Mouse (Mus musculus) hindbrain, embryonic 10.5 days (tissue): ENCODE measurements at regions not wholly inside any gene's neighbourhood (a gene's known extent, or its start where the extent isn't known, plus 50 kb on each side); places are given as distances from the start of the nearest gene placed in this dataset.
A peak's percentile ranks its signal among the peaks of the same experiment; 100 is the strongest.

Experiments used
- DNase-seq: peaks from one replicate; pipeline ENCODE4 v3.0.0-alpha.2; 2017; ENCODE audit warnings: low spot score
- H3K27ac ChIP-seq: fragments of 300-500 bp; sonication (generic); 2 replicates; pipeline ENCODE4 v1.5.1; 2016; ENCODE audit warnings: mild to moderate bottlenecking, moderate library complexity
- H3K27me3 ChIP-seq: fragments of 300-500 bp; sonication (generic); 2 replicates; pipeline ENCODE4 v1.6.1; 2016; ENCODE audit warnings: mild to moderate bottlenecking; ENCODE audit not compliant: poor library complexity, insufficient read depth, severe bottlenecking
- H3K36me3 ChIP-seq: fragments of 300-500 bp; sonication (generic); 2 replicates; pipeline ENCODE4 v1.6.1; 2016; ENCODE audit warnings: mild to moderate bottlenecking, moderate library complexity
- H3K4me1 ChIP-seq: fragments of 300-500 bp; sonication (generic); replicated peaks from 2 replicates; pipeline ENCODE4 v1.6.1; 2016; ENCODE audit warnings: mild to moderate bottlenecking
- H3K4me3 ChIP-seq: fragments of 300-500 bp; sonication (generic); 2 replicates; pipeline ENCODE4 v1.5.1; 2016; ENCODE audit warnings: mild to moderate bottlenecking, moderate library complexity
- H3K9me3 ChIP-seq: fragments of 300-500 bp; sonication (generic); 2 replicates; pipeline ENCODE4 v1.6.1; 2016; ENCODE audit warnings: mild to moderate bottlenecking, moderate library complexity
- WGBS: fragments of 180-500 bp; shearing (Covaris S2); methylation state at CpG from one replicate; pipeline ENCODE4 v1.1.7; 2016; 5-methylcytosine and 5-hydroxymethylcytosine counted together

GRCm38 (mm10) chr12:31157890-31158289 lies 82.7 kb upstream of the Gm6993 start:
- H3K27ac ChIP-seq, result no peak overlapping the region
- H3K4me1 ChIP-seq, result no peaks in the 10 kb centered on the region
- no peak for DNase-seq
- no peaks in the 10 kb centered on the region for H3K9me3 ChIP-seq
- WGBS, result 96% methylated on average over 1 of the region's 1 CpGs
- H3K36me3 ChIP-seq, result no peaks in the 10 kb centered on the region
- no peaks in the 10 kb centered on the region for H3K27me3 ChIP-seq
- no peak overlapping the region for H3K4me3 ChIP-seq

DNA sequence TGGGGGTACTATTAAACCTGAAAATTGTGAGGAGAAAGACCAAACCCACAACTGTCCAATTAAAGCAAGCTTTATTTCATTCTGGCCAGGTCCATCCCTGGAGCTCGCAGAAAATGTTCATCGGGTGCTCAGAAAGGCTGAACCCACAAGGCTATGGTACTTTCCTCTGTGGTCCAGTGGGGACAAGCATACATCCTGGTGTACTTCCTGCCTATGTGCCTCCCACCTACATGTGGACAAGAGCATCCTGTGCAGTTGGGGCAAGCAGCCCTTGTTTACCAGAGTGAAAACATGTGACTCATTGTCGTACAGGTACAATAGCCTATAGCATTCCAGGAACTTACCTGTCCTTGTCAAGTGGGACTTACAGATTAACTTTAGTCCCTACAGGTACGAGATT lies 81.7 kb upstream of the Gm6993 start:
- no peaks in the 10 kb centered on the region for H3K4me1 ChIP-seq
- H3K9me3 ChIP-seq, result no peaks in the 10 kb centered on the region
- H3K27ac ChIP-seq, result no peak overlapping the region
- H3K36me3 ChIP-seq, result no peaks in the 10 kb centered on the region
- H3K4me3 ChIP-seq, result no peak overlapping the region
- H3K27me3 ChIP-seq, result no peaks in the 10 kb centered on the region
- no peak for DNase-seq
- 87% methylated on average over 4 of the region's 4 CpGs for WGBS

- Histone ChIP-seq H3K9me3 (no peaks in the 10 kb centered on the region), H3K36me3 (no peaks in the 10 kb centered on the region), H3K4me3 (no peak overlapping the region), H3K27ac (no peak overlapping the region), H3K4me1 (no peaks in the 10 kb centered on the region), H3K27me3 (no peaks in the 10 kb centered on the region)
- no peak for DNase-seq
- WGBS, result 85% methylated on average over 7 of the region's 7 CpGs
These were observed 81.2 kb upstream of the Gm6993 start for GRCm38 (mm10) chr12:31159378-31159777.

- H3K9me3 ChIP-seq, result no peaks in the 10 kb centered on the region
- H3K27ac ChIP-seq, result no peak overlapping the region
- H3K4me1 ChIP-seq, result no peaks in the 10 kb centered on the region
- H3K27me3 ChIP-seq, result no peaks in the 10 kb centered on the region
- 64% methylated on average over 4 of the region's 4 CpGs for WGBS
- no peaks in the 10 kb centered on the region for H3K36me3 ChIP-seq
- no peak for DNase-seq
- H3K4me3 ChIP-seq, result no peak overlapping the region
These were observed 72.2 kb upstream of the Gm6993 start for GRCm38 (mm10) chr12:31168221-31168890.

DNA sequence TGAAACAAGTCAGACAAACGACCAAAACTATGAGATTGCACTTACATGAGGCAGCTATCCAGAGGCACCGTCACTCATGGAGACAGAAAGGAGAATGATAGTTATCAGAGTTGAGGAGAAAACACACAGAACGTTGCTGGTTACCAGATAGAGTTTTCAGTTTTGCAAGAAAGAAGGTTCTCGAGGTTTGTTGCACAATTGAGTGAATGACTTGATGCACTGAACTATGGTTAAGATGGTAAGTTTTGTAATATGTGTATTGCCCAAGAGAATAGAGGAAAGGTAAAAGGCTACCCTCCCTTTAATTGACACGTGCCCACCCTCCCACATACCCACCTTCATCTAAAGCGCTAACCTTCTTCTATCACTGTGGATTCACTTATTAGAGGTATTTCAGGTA lies 70.5 kb upstream of the Gm6993 start:
- Histone ChIP-seq H3K27ac (no peak overlapping the region), H3K4me3 (no peak overlapping the region), H3K27me3 (no peaks in the 10 kb centered on the region), H3K4me1 (no peaks in the 10 kb centered on the region), H3K36me3 (no peaks in the 10 kb centered on the region), H3K9me3 (no peaks in the 10 kb centered on the region)
- 80% methylated on average over 6 of the region's 6 CpGs for WGBS
- no peak for DNase-seq

DNA sequence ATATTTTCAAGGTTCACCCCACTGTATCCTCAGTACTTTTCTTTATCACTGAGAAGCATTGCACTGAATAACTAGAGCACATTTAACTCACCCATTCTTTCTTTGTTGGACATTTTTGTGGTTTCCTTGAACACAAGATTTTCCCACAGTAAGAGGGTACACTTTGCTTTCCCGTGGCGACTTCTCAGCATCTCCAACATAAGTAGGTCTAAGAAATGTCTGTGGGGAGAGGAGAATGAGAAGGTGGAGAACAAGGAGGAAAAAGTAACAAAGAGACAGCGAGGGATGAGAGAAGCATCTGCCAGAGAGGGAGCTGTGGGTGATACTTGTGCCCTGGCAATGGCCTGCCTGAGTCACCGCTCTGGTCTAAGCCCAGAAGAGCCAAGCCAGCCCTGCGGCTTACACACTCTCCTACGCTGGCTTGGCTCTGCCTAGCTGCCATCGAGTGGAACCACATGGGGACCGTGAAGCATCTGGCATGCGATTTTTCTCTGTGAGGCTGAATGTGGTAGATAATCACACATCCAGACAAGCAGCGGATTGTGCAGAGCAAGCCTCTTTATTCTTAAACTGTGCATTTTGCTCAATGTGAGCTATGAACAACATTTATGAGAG lies 69.9 kb upstream of the Gm6993 start:
- WGBS, result 88% methylated on average over 10 of the region's 10 CpGs
- H3K27me3 ChIP-seq, result no peaks in the 10 kb centered on the region
- DNase-seq, result no peak
- H3K4me1 ChIP-seq, result no peaks in the 10 kb centered on the region
- H3K9me3 ChIP-seq, result no peaks in the 10 kb centered on the region
- no peak overlapping the region for H3K27ac ChIP-seq
- no peak overlapping the region for H3K4me3 ChIP-seq
- no peaks in the 10 kb centered on the region for H3K36me3 ChIP-seq

DNA sequence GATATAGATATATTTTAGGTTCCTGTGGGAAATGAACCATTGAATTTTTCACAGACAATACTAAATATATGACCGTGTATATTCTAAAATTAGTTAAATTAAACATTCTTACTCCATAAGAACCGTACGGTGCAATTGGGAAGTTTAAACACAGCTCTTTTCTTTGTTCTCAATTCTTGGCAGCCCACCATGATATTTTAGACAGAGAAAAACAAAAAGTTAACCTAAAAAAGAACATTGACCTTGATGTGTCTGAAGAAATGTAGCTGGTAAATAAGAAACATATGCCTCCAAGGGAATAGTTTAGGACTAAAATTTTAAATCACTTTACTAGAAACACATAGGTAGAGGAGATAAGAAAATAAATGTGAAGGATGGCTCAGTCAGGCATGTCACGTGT lies 68.6 kb upstream of the Gm6993 start:
- Histone ChIP-seq H3K27ac (no peak overlapping the region), H3K4me3 (no peak overlapping the region), H3K9me3 (no peaks in the 10 kb centered on the region), H3K4me1 (no peaks in the 10 kb centered on the region), H3K36me3 (no peaks in the 10 kb centered on the region), H3K27me3 (no peaks in the 10 kb centered on the region)
- no peak for DNase-seq
- WGBS, result 87% methylated on average over 4 of the region's 4 CpGs

GRCm38 (mm10) chr12:31172451-31173318 lies 67.9 kb upstream of the Gm6993 start:
- no peak overlapping the region for H3K4me3 ChIP-seq
- no peaks in the 10 kb centered on the region for H3K4me1 ChIP-seq
- no peaks in the 10 kb centered on the region for H3K27me3 ChIP-seq
- 83% methylated on average over 4 of the region's 4 CpGs for WGBS
- H3K36me3 ChIP-seq, result no peaks in the 10 kb centered on the region
- H3K27ac ChIP-seq, result no peak overlapping the region
- H3K9me3 ChIP-seq, result no peaks in the 10 kb centered on the region
- no peak for DNase-seq

GRCm38 (mm10) chr12:31173512-31173911 lies 67.1 kb upstream of the Gm6993 start:
- H3K4me1 ChIP-seq, result no peaks in the 10 kb centered on the region
- H3K27ac ChIP-seq, result no peak overlapping the region
- DNase-seq, result no peak
- H3K4me3 ChIP-seq, result no peak overlapping the region
- H3K36me3 ChIP-seq, result no peaks in the 10 kb centered on the region
- WGBS, result 89% methylated on average over 5 of the region's 5 CpGs
- H3K9me3 ChIP-seq, result no peaks in the 10 kb centered on the region
- H3K27me3 ChIP-seq, result no peaks in the 10 kb centered on the region

- 20% methylated on average over 6 of the region's 6 CpGs for WGBS
- peaks cover 11% of the 10 kb centered on the region; the same call in 1 of the 2 replicates for H3K4me1 ChIP-seq
These were observed 61.0 kb upstream of the Gm6993 start for GRCm38 (mm10) chr12:31179536-31179935.

DNA sequence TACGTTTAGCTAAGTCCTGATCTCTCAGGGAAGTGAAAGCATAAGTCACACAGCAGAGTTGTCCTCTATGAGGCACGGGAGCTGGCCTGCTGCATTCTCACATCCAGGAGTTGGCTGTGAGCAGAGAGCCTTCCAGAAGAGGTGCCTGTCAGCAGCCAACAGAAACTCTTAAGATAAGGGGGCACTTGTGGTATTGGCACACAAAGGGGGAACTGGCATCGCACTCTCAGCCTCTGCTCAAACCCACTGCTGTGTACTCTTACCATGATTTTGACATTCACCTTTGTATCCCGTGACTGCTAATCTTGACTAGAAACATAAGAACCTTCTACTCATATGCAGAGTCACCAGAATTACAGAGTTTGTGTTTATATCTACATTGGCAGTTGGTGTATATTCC lies 56.9 kb upstream of the Gm6993 start:
- Histone ChIP-seq H3K4me1 (peaks cover 21% of the 10 kb centered on the region), H3K27me3 (no peaks in the 10 kb centered on the region), H3K9me3 (no peaks in the 10 kb centered on the region), H3K4me3 (no peak overlapping the region), H3K27ac (no peak overlapping the region), H3K36me3 (no peaks in the 10 kb centered on the region)
- 81% methylated on average over 4 of the region's 4 CpGs for WGBS
- no peak for DNase-seq

More at GRCm38 (mm10) chr12:31179536-31179935, 61.0 kb upstream of the Gm6993 start:
- Histone ChIP-seq H3K27ac (no peak overlapping the region), H3K36me3 (no peaks in the 10 kb centered on the region), H3K9me3 (no peaks in the 10 kb centered on the region), H3K4me3 (no peak overlapping the region), H3K27me3 (no peaks in the 10 kb centered on the region)
- DNase-seq, result no peak

GRCm38 (mm10) chr12:31184217-31184975 lies 56.2 kb upstream of the Gm6993 start:
- 76% methylated on average over 11 of the region's 11 CpGs for WGBS
- H3K9me3 ChIP-seq, result no peaks in the 10 kb centered on the region
- no peaks in the 10 kb centered on the region for H3K36me3 ChIP-seq
- 0 out of 2 replicates have a peak overlapping the region, but pooled peaks have one; percentile 18 for H3K27ac ChIP-seq
- no peaks in the 10 kb centered on the region for H3K27me3 ChIP-seq
- H3K4me3 ChIP-seq, result no peak overlapping the region
- no peak for DNase-seq
- peaks cover 20% of the 10 kb centered on the region for H3K4me1 ChIP-seq
